Mouse (Mus musculus) erythroblast, embryonic 14.5 days (primary cell): Measurements from ENCODE around the gene Dnajc10.

Experiments used
- GATA1 ChIP-seq: IDR thresholded peaks from 2 replicates; pipeline ENCODE4 v1.6.1; 2012; ENCODE audit warnings: low read length, inconsistent platforms, mixed read lengths
- TAL1 ChIP-seq: IDR thresholded peaks from 3 replicates; pipeline ENCODE4 v1.6.1; 2012; ENCODE audit warnings: low read length, inconsistent platforms, mixed read lengths

GRCm38 (mm10) chr2:80273763-80274162, 41.5 kb upstream of the Dnajc10 start:
- TF ChIP-seq GATA1 (no peak), TAL1 (no peak)
